Mouse (Mus musculus) liver, embryonic 14.5 days (tissue): ENCODE measurements around the gene Sgk1. TPM values are rescaled to one million over a fixed set of nuclear protein-coding genes. Genes with fewer than 3 reads are reported as not detected.

Source experiments
- ATAC-seq: fragments of 200-750 bp; cut with Nextera tagmentation; 2 replicates; pipeline ENCODE4 v1.8.0; 2017; ENCODE audit warnings: moderate number of reproducible peaks, mild to moderate bottlenecking, moderate library complexity; ENCODE audit not compliant: insufficient read depth
- DNase-seq, 3 experiments: peaks; one replicate each; pipeline ENCODE4 v3.0.0-alpha.2; 2012 to 2013; ENCODE audit warnings: low read depth in 3 of 3, low spot score in 3 of 3
- H3K27ac ChIP-seq: fragments of 300-500 bp; sonication (generic); 2 replicates; pipeline ENCODE4 v1.5.1; 2014; ENCODE audit warnings: moderate library complexity, mild to moderate bottlenecking, control low read depth, inconsistent platforms
- H3K27me3 ChIP-seq: fragments of 300-500 bp; sonication (generic); 2 replicates; pipeline ENCODE4 v1.6.1; 2014; ENCODE audit warnings: mild to moderate bottlenecking, low read length, moderate library complexity; ENCODE audit not compliant: control insufficient read depth, insufficient read depth
- H3K36me3 ChIP-seq: fragments of 300-500 bp; sonication (generic); replicated peaks from 2 replicates; pipeline ENCODE4 v1.6.1; 2014; ENCODE audit warnings: low read depth; ENCODE audit not compliant: control insufficient read depth, insufficient read depth
- H3K4me1 ChIP-seq, 2 experiments: fragments of 200-500 bp in 1 of 2; fragments of 300-500 bp in 1 of 2; sonication (generic) in 1 of 2; replicated peaks; 2 replicates each; pipeline ENCODE4 v1.6.1; 2012 to 2014; ENCODE audit warnings: antibody characterized with exemption in 1 of 2, inconsistent platforms in 1 of 2, low read length in 1 of 2; ENCODE audit not compliant: control insufficient read depth in 2 of 2, insufficient read depth in 2 of 2
- H3K4me2 ChIP-seq: fragments of 300-500 bp; sonication (generic); 2 replicates; pipeline ENCODE4 v1.6.1; 2014; ENCODE audit warnings: low read depth, mild to moderate bottlenecking, control low read depth, moderate library complexity
- H3K4me3 ChIP-seq, 2 experiments: fragments of 200-500 bp in 1 of 2; fragments of 300-500 bp in 1 of 2; sonication (generic) in 1 of 2; 2 replicates each; pipeline ENCODE4 v1.5.1; 2012 to 2014; ENCODE audit warnings: low read depth in 2 of 2, low read length in 2 of 2, mild to moderate bottlenecking in 2 of 2, control low read depth in 1 of 2, inconsistent platforms in 1 of 2, moderate library complexity in 1 of 2; ENCODE audit not compliant: insufficient read depth in 1 of 2
- H3K9ac ChIP-seq: fragments of 300-500 bp; sonication (generic); replicated peaks from 2 replicates; pipeline ENCODE4 v1.6.1; 2014; ENCODE audit warnings: mild to moderate bottlenecking, control low read depth, moderate library complexity
- H3K9me3 ChIP-seq: fragments of 300-500 bp; sonication (generic); 2 replicates; pipeline ENCODE4 v1.6.1; 2016; ENCODE audit warnings: low read length, mixed read lengths; ENCODE audit not compliant: control insufficient read depth
- CTCF ChIP-seq: IDR thresholded peaks from 2 replicates; pipeline ENCODE4 v1.5.1; 2016; ENCODE audit warnings: antibody characterized with exemption, low read depth, control low read depth
- EP300 ChIP-seq: IDR thresholded peaks from 2 replicates; pipeline ENCODE4 v1.6.1; 2016; ENCODE audit warnings: antibody characterized with exemption, low read depth
- WGBS: fragments of 180-500 bp; shearing (Covaris S2); extraction: QIAGEN DNeasy Blood & Tissue Kit; methylation state at CpG from one replicate; pipeline ENCODE4 v1.1.7; 2014; ENCODE audit not compliant: insufficient replicate concordance; 5-methylcytosine and 5-hydroxymethylcytosine counted together
- polyA plus RNA-seq, 2 experiments: library from polyadenylated mRNA; depleted of rRNA in 1 of 2; stranded (reverse) in 1 of 2; unstranded in 1 of 2; fragments of >200 nt; fragmentation: Nextera tagmentation in 1 of 2; extraction: Ambion mirVana in 1 of 2; gene quantifications; 2 replicates each; pipeline versions ENCODE4 v1.2.1 to v1.2.3; 2012 to 2014

The Sgk1 gene
- polyA plus RNA-seq, 2 experiments = 5.3 to 10.3 TPM

GRCm38 (mm10) chr10:21963005-21963404, 81.0 kb downstream of the Sgk1 start:
- no peaks in the 10 kb centered on the region for H3K27me3 ChIP-seq
- no peak overlapping the region for H3K4me3 ChIP-seq
- 28% methylated on average over 7 of the region's 7 CpGs for WGBS
- no peaks in the 10 kb centered on the region for H3K4me1 ChIP-seq
- H3K4me2 ChIP-seq = no peak overlapping the region
- no peak for TF ChIP-seq EP300
- TF ChIP-seq CTCF = no peak
- no peak for DNase-seq
- ATAC-seq = no peak
- no peak overlapping the region for H3K9ac ChIP-seq
- no peak overlapping the region for H3K27ac ChIP-seq
- H3K36me3 ChIP-seq = no peaks in the 10 kb centered on the region
- no peaks in the 10 kb centered on the region for H3K9me3 ChIP-seq

- ATAC-seq (no peak), DNase-seq (no peak)
- Histone ChIP-seq H3K4me1 (no peaks in the 10 kb centered on the region), H3K4me2 (no peak overlapping the region), H3K27me3 (no peaks in the 10 kb centered on the region), H3K36me3 (no peaks in the 10 kb centered on the region), H3K4me3 (no peak overlapping the region), H3K27ac (no peak overlapping the region), H3K9me3 (no peaks in the 10 kb centered on the region), H3K9ac (no peak overlapping the region)
- no peak for TF ChIP-seq CTCF
- TF ChIP-seq EP300 = no peak
- 59% methylated on average over 11 of the region's 11 CpGs for WGBS
These were observed 91.7 kb downstream of the Sgk1 start for GRCm38 (mm10) chr10:21973676-21974075.

- Histone ChIP-seq H3K4me1 (no peaks in the 10 kb centered on the region), H3K9ac (no peak overlapping the region), H3K36me3 (no peaks in the 10 kb centered on the region), H3K27ac (no peak overlapping the region), H3K4me2 (no peak overlapping the region), H3K27me3 (no peaks in the 10 kb centered on the region), H3K9me3 (no peaks in the 10 kb centered on the region), H3K4me3 (no peak overlapping the region)
- DNase-seq = no peak
- 60% methylated on average over 3 of the region's 3 CpGs for WGBS
- no peak for ATAC-seq
- no peak for TF ChIP-seq CTCF
- TF ChIP-seq EP300 = no peak
These were observed 92.8 kb downstream of the Sgk1 start for GRCm38 (mm10) chr10:21974801-21975200.

- Histone ChIP-seq H3K36me3 (no peaks in the 10 kb centered on the region), H3K9ac (no peak overlapping the region), H3K27me3 (no peaks in the 10 kb centered on the region), H3K9me3 (no peaks in the 10 kb centered on the region), H3K27ac (no peak overlapping the region), H3K4me2 (no peak overlapping the region), H3K4me3 (no peak overlapping the region), H3K4me1 (no peaks in the 10 kb centered on the region)
- no peak for DNase-seq
- no peak for ATAC-seq
- TF ChIP-seq EP300 = no peak
- TF ChIP-seq CTCF = no peak
- whole genome bisulfite sequencing = 59% methylated on average over 6 of the region's 6 CpGs
These were observed 93.4 kb downstream of the Sgk1 start for GRCm38 (mm10) chr10:21975384-21975783.

DNA sequence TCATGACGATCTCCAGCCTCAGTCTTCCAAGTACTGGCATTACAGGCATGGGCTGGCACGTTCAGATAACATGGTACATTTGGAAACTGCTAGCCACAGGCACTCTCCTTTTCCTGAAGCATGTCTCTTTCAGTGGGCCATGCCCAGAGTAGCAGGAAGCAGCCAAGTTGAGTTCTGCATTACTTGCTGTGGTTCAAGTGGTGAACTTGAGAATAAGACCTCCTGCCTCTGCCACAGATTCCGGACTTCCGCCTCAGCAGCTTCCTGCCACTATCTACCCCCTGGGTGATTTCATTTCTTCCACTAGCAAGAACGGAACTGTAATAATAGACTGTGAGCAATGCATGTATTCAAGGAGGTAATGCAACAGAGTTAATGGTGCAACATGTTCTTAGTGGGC, 94.3 kb downstream of the Sgk1 start:
- H3K27ac ChIP-seq = no peak overlapping the region
- H3K9me3 ChIP-seq = no peaks in the 10 kb centered on the region
- no peak overlapping the region for H3K4me3 ChIP-seq
- H3K4me1 ChIP-seq = no peaks in the 10 kb centered on the region
- no peak for DNase-seq
- TF ChIP-seq CTCF = no peak
- no peak for TF ChIP-seq EP300
- no peak overlapping the region for H3K9ac ChIP-seq
- no peak for ATAC-seq
- no peak overlapping the region for H3K4me2 ChIP-seq
- 12% methylated on average over 5 of the region's 5 CpGs for WGBS
- H3K27me3 ChIP-seq = no peaks in the 10 kb centered on the region
- no peaks in the 10 kb centered on the region for H3K36me3 ChIP-seq
